Mouse (Mus musculus) lung, postnatal 0 days (tissue): ENCODE data around the gene Ablim2. TPM values are rescaled to one million over a fixed set of nuclear protein-coding genes. Genes with fewer than 3 reads are reported as not detected.

Experiments
- ATAC-seq: fragments of 200-750 bp; cut with Nextera tagmentation; 2 replicates; pipeline ENCODE4 v1.8.0; 2017; ENCODE audit warnings: moderate library complexity
- DNase-seq: peaks from one replicate; pipeline ENCODE4 v3.0.0-alpha.2; 2016; ENCODE audit warnings: low spot score
- H3K27ac ChIP-seq: fragments of 300-500 bp; sonication (generic); 2 replicates; pipeline ENCODE4 v1.5.1; 2014; ENCODE audit warnings: antibody characterized with exemption, mild to moderate bottlenecking, low read length, mixed read lengths
- H3K27me3 ChIP-seq: fragments of 300-500 bp; sonication (generic); replicated peaks from 2 replicates; pipeline ENCODE4 v1.6.1; 2014; ENCODE audit warnings: low read length, mixed read lengths; ENCODE audit not compliant: insufficient read depth
- H3K36me3 ChIP-seq: fragments of 300-500 bp; sonication (generic); 2 replicates; pipeline ENCODE4 v1.6.1; 2014; ENCODE audit warnings: low read length, mixed read lengths; ENCODE audit not compliant: insufficient read depth
- H3K4me1 ChIP-seq: fragments of 300-500 bp; sonication (generic); 2 replicates; pipeline ENCODE4 v1.6.1; 2014; ENCODE audit warnings: antibody characterized with exemption, low read depth, low read length, mixed read lengths; ENCODE audit not compliant: insufficient read depth
- H3K4me2 ChIP-seq: fragments of 300-500 bp; sonication (generic); replicated peaks from 2 replicates; pipeline ENCODE4 v1.6.1; 2014; ENCODE audit warnings: low read depth, mild to moderate bottlenecking, low read length, moderate library complexity, mixed read lengths
- H3K4me3 ChIP-seq: fragments of 300-500 bp; sonication (generic); 2 replicates; pipeline ENCODE4 v1.5.1; 2014; ENCODE audit warnings: low read depth, low read length
- H3K9ac ChIP-seq: fragments of 300-500 bp; sonication (generic); replicated peaks from 2 replicates; pipeline ENCODE4 v1.6.1; 2014; ENCODE audit warnings: low read depth, mild to moderate bottlenecking
- H3K9me3 ChIP-seq: fragments of 300-500 bp; sonication (generic); 2 replicates; pipeline ENCODE4 v1.6.1; 2016; ENCODE audit warnings: low read length, mixed read lengths
- CTCF ChIP-seq: IDR thresholded peaks from 2 replicates; pipeline ENCODE4 v1.5.1; 2016; ENCODE audit warnings: antibody characterized with exemption, mild to moderate bottlenecking
- EP300 ChIP-seq: IDR thresholded peaks from 2 replicates; pipeline ENCODE4 v1.6.1; 2016; ENCODE audit warnings: antibody characterized with exemption, mild to moderate bottlenecking, control low read depth
- WGBS: fragments of 180-500 bp; shearing (Covaris S2); extraction: QIAGEN DNeasy Blood & Tissue Kit; methylation state at CpG from one replicate; pipeline ENCODE4 v1.1.7; 2014; 5-methylcytosine and 5-hydroxymethylcytosine counted together
- polyA plus RNA-seq: library from polyadenylated mRNA; unstranded; fragments of >200 nt; fragmentation: Nextera tagmentation; extraction: Ambion mirVana; gene quantifications from 2 replicates; pipeline ENCODE4 v1.2.1, GENCODE M21; 2015

Gene Ablim2
- polyA plus RNA-seq, 1 experiment from 2014 or later = 0.74 TPM

GRCm38 (mm10) chr5:35731006-35731405 is 26.7 kb upstream of the Ablim2 start:
- H3K27ac ChIP-seq = peak overlapping the region; percentile 59; the same call in 1 of the 2 replicates
- DNase-seq = no peak
- no peak overlapping the region for H3K4me3 ChIP-seq
- H3K4me1 ChIP-seq = peaks cover 9% of the 10 kb centered on the region; the same call in 1 of the 2 replicates
- no peaks in the 10 kb centered on the region for H3K27me3 ChIP-seq
- H3K36me3 ChIP-seq = no peaks in the 10 kb centered on the region
- no peak overlapping the region for H3K4me2 ChIP-seq
- H3K9ac ChIP-seq = no peak overlapping the region
- no peak for ATAC-seq
- TF ChIP-seq CTCF (no peak), EP300 (no peak)
- H3K9me3 ChIP-seq = no peaks in the 10 kb centered on the region
- WGBS = 75% methylated on average over 4 of the region's 4 CpGs

- Histone ChIP-seq H3K9me3 (no peaks in the 10 kb centered on the region), H3K4me2 (no peak overlapping the region), H3K4me1 (peaks cover 12% of the 10 kb centered on the region; the same call in 1 of the 2 replicates), H3K9ac (no peak overlapping the region), H3K36me3 (no peaks in the 10 kb centered on the region), H3K27ac (no peak overlapping the region), H3K4me3 (no peak overlapping the region), H3K27me3 (no peaks in the 10 kb centered on the region)
- DNase-seq = no peak
- ATAC-seq = no peak
- 57% methylated on average over 2 of the region's 2 CpGs for WGBS
- TF ChIP-seq EP300 (no peak), CTCF (no peak)
Observed at GRCm38 (mm10) chr5:35733523-35733922, 24.2 kb upstream of the Ablim2 start.

DNA sequence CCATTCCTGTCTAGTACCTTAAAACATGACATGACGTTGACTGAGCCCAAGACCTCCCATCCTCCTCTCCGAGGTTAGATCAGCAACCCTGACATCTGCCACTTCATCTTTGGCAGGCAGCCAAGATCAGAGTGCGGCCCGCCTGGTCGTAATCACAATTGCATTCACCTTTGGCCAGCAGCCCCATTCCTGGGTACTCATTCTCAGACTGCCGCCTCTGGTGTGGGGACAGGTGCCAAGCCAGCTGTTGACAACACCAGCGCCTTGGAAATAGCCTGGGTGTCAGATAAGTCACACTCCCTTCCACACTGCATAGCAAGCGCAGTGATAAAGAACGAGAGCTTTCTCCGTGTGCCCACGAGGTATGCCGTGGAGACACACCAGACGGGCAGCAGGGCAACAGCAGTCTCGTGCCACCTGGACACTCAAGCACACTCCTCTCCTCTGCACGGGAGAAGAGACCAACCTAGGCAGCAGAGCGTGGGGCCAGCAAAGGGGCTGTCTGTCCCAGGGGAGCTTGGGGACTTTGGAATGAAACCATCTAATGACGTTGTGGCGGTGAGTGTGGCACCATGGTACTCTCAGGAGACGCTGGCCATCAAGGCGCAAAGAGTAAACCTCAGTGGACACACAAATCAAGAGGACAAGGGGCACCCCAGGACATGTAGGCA is 20.3 kb upstream of the Ablim2 start:
- no peaks in the 10 kb centered on the region for H3K27me3 ChIP-seq
- no peak overlapping the region for H3K4me2 ChIP-seq
- no peaks in the 10 kb centered on the region for H3K36me3 ChIP-seq
- H3K9me3 ChIP-seq = no peaks in the 10 kb centered on the region
- WGBS = 33% methylated on average over 20 of the region's 20 CpGs
- TF ChIP-seq EP300 = peak; percentile 67; the same call in 1 of the 2 replicates
- TF ChIP-seq CTCF = peak; percentile 37
- H3K9ac ChIP-seq = no peak overlapping the region
- 0 out of 2 replicates have a peak overlapping the region, but pooled peaks have one; percentile 52 for H3K27ac ChIP-seq
- DNase-seq (peak; percentile 69), ATAC-seq (peak; percentile 37)
- H3K4me3 ChIP-seq = no peak overlapping the region
- peaks cover 26% of the 10 kb centered on the region for H3K4me1 ChIP-seq

GRCm38 (mm10) chr5:35739005-35739404 is 18.7 kb upstream of the Ablim2 start:
- peaks cover 26% of the 10 kb centered on the region for H3K4me1 ChIP-seq
- H3K4me2 ChIP-seq = peak overlapping the region; percentile 27
- H3K36me3 ChIP-seq = no peaks in the 10 kb centered on the region
- no peak for TF ChIP-seq EP300
- no peak for TF ChIP-seq CTCF
- 48% methylated on average over 2 of the region's 2 CpGs for WGBS
- DNase-seq = no peak
- H3K9ac ChIP-seq = no peak overlapping the region
- no peaks in the 10 kb centered on the region for H3K9me3 ChIP-seq
- H3K27me3 ChIP-seq = no peaks in the 10 kb centered on the region
- 0 out of 2 replicates have a peak overlapping the region, but pooled peaks have one; percentile 2 for H3K4me3 ChIP-seq
- peak overlapping the region; percentile 78 for H3K27ac ChIP-seq
- no peak for ATAC-seq

GRCm38 (mm10) chr5:35739536-35740278 is 18.0 kb upstream of the Ablim2 start, which contains the start of gene Sh3tc1:
Gene Sh3tc1 (minus strand): TSS chr5:35739987.
- peak; percentile 92 for ATAC-seq
- H3K4me2 ChIP-seq = peak within 1 kb of the TSS; percentile 27
- peak; percentile 93 for DNase-seq
- H3K9me3 ChIP-seq = no peaks in the 10 kb centered on the region
- H3K9ac ChIP-seq = no peak within 1 kb of the TSS; the same call in 1 of the 2 replicates
- peak within 1 kb of the TSS; percentile 88 for H3K27ac ChIP-seq
- H3K4me1 ChIP-seq = peaks cover 26% of the 10 kb centered on the region
- 0 out of 2 replicates have a peak within 1 kb of the TSS, but pooled peaks have one; percentile 2 for H3K4me3 ChIP-seq
- 28% methylated on average over 10 of the region's 10 CpGs for WGBS
- TF ChIP-seq CTCF = no peak; the same call in 1 of the 2 replicates
- peak; percentile 73; the same call in 1 of the 2 replicates for TF ChIP-seq EP300
- H3K27me3 ChIP-seq = no peaks in the 10 kb centered on the region
- H3K36me3 ChIP-seq = no peaks in the 10 kb centered on the region

DNA sequence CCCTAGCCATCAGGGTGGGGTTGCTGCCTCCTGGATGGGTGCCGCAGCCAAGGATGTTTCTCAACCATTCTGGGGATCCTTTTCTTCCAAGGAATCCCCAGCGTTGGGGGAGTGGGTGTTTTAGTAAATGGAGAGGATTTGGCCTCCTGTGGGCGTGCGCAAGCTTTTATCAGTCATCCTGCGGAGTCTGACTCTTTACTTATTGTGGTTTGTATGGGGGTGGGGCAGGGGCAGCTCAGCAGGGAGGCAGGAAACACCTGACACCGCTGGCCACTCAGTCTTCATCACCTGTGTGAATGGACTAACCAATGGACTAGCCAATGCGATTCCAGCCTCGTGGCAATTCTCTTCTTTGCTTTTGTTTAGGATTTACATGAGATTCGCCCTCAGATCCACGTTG is 17.0 kb upstream of the Ablim2 start:
- no peaks in the 10 kb centered on the region for H3K9me3 ChIP-seq
- TF ChIP-seq CTCF (no peak), EP300 (no peak)
- WGBS = 21% methylated on average over 10 of the region's 10 CpGs
- DNase-seq (peak; percentile 30), ATAC-seq (no peak)
- H3K4me2 ChIP-seq = no peak overlapping the region
- H3K9ac ChIP-seq = no peak overlapping the region
- H3K36me3 ChIP-seq = no peaks in the 10 kb centered on the region
- peaks cover 26% of the 10 kb centered on the region for H3K4me1 ChIP-seq
- H3K27ac ChIP-seq = peak overlapping the region; percentile 88
- H3K4me3 ChIP-seq = no peak overlapping the region
- no peaks in the 10 kb centered on the region for H3K27me3 ChIP-seq
